Mouse (Mus musculus) frontal cortex, postnatal 14 days (tissue): ENCODE measurements around the gene Pdcd11.
A peak's percentile ranks its signal among the peaks of the same experiment; 100 is the strongest.

Experiments used
- DNase-seq, 2 experiments: peaks; one replicate each; pipeline ENCODE4 v3.0.0; 2022; ENCODE audit warnings: low spot score in 2 of 2

Pdcd11 gene

GRCm38 (mm10) chr19:47168793-47169412 is 78.3 kb downstream of the Pdcd11 start:
- DNase-seq: peak; percentile 62 to 88

- no peak for DNase-seq
Observed at GRCm38 (mm10) chr19:47174515-47174914, 83.9 kb downstream of the Pdcd11 start.

GRCm38 (mm10) chr19:47175472-47175871 is 84.9 kb downstream of the Pdcd11 start:
- no peak for DNase-seq

GRCm38 (mm10) chr19:47176916-47177505 is 86.4 kb downstream of the Pdcd11 start:
- no peak for DNase-seq

GRCm38 (mm10) chr19:47178001-47178400 is 87.4 kb downstream of the Pdcd11 start:
- DNase-seq: peak in 1 of 2 experiments; percentile 38

- peak; percentile 55 to 58 for DNase-seq
Observed at GRCm38 (mm10) chr19:47178431-47179271, 88.1 kb downstream of the Pdcd11 start, which contains the start of gene Neurl1a. TSS of gene Neurl1a (plus strand) at chr19:47178820.

- peak in 1 of 2 experiments; percentile 32 for DNase-seq
Observed at GRCm38 (mm10) chr19:47179272-47179809, 88.8 kb downstream of the Pdcd11 start.

GRCm38 (mm10) chr19:47180011-47180410 is 89.4 kb downstream of the Pdcd11 start:
- no peak for DNase-seq
